Mouse (Mus musculus): ENCODE data around the gene Tpst1. TPM values are rescaled to one million over a fixed set of nuclear protein-coding genes. Genes with fewer than 3 reads are reported as not detected.
"Not testable (repeated sequence)": the region's sequence is repeated elsewhere in the genome, so short reads cannot be mapped to it uniquely, and the experiment has no call there.

The Tpst1 gene
- total RNA-seq (2021): 10 to 100 TPM; 10.7 to 13.7 TPM

- intact Hi-C loops (cut with DNase I): no loop called here
- no peak for DNase-seq (ENCODE audit: low spot score)
Measured at GRCm38 (mm10) chr5:130073026-130073425, at the start of gene Tpst1. Tpst1 (plus strand) TSS chr5:130073326.

GRCm38 (mm10) chr5:130023767-130024539 is 49.2 kb upstream of the Tpst1 start:
- peak; percentile 83 for DNase-seq (ENCODE audit: low spot score)
- intact Hi-C loops (cut with DNase I): loop anchor here (2.0 to 5.0 kb wide), 2 partner anchors 19 to 118 kb away; partner anchors contain the start of gene Kctd7

GRCm38 (mm10) chr5:130027134-130027533 is 46.0 kb upstream of the Tpst1 start:
- no peak for DNase-seq (ENCODE audit: low spot score)
- intact Hi-C loops (cut with DNase I): no loop called here

DNA sequence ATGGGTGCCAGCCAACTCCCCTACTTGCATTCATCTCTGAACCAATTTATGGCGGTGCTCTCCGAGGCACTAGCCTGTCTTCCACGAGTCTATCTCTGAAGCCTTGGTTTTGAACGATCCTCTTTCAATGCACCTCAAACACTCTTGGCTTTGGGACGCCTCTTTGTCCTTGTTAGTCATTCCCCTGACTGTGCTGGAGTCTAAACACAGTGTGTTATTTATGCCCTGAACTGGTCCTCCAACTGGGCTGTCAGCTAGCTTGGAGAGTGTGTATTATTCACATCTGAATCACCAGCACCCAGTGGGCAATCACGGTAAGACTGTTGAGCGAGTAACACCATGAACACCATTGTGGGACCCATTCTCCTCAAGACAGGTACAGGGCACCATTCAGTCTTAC is 45.4 kb upstream of the Tpst1 start:
- intact Hi-C loops (cut with DNase I): no loop called here
- no peak for DNase-seq (ENCODE audit: low spot score)

- intact Hi-C loops (cut with DNase I): no loop called here
- peak; percentile 66 for DNase-seq (ENCODE audit: low spot score)
Measured at GRCm38 (mm10) chr5:130029142-130029897, 43.8 kb upstream of the Tpst1 start, which contains the start of the genes Asl and Crcp. Asl (minus strand) TSS chr5:130029247. Crcp (plus strand) TSS chr5:130029290.

DNA sequence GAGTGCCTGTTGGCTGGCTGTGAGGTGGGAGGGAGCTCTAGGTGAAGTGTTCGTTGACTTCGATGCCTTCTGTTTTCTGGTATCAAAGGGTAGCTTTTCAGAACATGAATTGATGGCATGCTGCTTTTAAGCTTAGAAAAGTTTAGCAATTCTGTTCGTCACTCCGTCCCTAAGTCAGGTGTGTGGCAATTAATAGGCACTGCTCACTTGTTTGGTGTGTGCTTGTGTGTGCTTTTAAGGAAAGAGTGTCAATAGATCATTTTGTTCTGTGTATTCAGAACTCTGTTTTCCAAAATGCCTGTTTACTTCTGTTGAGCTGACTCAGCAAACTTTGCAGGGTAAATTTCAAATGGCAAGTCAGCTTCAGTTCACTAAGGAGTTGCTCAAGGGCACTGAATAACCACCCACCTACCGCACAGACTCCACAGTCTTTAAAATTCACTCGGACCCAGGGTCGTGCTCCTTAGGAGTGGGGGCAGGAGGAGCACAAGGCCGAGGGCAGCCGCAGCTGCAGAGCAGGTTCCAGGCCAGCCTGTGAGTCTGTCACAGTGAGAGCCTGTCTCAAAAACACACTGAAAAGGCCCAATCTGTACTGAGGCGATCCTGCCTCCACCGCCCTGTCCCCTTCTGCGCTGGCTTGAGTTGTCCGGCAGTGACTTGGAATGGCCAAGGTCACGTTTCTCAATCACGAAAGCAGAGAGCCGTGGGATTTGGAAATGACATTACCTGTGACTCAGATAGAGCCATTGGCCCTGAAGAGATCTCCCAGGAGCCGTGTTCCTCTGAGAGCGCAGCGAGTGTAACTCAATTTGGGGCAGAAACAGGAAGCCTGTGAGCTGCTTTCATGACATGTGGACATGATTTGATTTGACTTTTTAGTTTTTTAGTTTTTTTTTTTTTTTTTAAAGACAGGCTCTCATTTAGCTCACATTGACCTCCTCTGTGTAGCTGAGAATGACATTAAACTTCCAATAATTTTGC is 41.4 kb upstream of the Tpst1 start:
- DNase-seq (ENCODE audit: low spot score): no peak
- intact Hi-C loops (cut with DNase I): no loop called here

GRCm38 (mm10) chr5:130033869-130034268 is 39.3 kb upstream of the Tpst1 start:
- intact Hi-C loops (cut with DNase I): no loop called here
- DNase-seq (ENCODE audit: low spot score): no peak

DNA sequence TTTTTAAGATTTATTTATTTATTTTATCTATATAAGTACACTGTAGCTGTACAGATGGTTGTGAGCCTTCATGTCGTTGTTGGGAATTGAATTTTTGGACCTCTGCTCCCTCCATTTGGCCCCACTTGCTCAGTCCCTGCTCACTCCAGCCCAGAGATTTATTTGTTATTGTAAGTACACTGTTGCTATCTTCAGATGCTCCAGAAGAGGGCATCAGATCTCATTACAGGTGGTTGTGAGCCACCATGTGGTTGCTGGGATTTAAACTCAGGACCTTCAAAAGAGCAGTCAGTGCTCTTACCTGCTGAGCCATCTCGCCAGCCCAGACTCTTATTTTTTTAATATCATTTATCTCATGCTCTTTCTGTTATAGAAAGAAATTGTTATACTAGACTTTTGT is 36.8 kb upstream of the Tpst1 start:
- DNase-seq (ENCODE audit: low spot score); intact Hi-C loops (cut with DNase I): not testable (repeated sequence)

GRCm38 (mm10) chr5:130037752-130038455 is 35.2 kb upstream of the Tpst1 start:
- intact Hi-C loops (cut with DNase I): no loop called here
- DNase-seq (ENCODE audit: low spot score): peak; percentile 59

DNA sequence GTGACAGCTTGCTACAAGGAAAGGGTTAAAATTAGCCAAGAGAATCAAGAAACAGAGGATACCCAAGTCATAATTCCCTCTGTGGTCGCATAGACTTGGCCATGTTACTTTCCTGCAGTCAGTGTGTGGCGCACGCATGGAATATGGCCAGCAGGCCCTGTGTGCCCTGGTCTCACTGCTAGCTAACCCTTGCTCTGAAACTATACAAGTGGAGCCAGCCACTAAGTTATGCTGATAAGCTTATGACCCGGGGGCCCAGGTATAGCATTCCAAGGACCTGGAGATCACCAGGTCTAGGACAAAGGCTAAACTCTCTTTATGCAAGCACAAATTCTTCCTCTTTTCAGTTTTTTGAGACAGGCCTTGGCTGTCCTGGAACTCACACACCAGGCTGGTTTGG is 32.3 kb upstream of the Tpst1 start:
- no peak for DNase-seq (ENCODE audit: low spot score)
- intact Hi-C loops (cut with DNase I): no loop called here

DNA sequence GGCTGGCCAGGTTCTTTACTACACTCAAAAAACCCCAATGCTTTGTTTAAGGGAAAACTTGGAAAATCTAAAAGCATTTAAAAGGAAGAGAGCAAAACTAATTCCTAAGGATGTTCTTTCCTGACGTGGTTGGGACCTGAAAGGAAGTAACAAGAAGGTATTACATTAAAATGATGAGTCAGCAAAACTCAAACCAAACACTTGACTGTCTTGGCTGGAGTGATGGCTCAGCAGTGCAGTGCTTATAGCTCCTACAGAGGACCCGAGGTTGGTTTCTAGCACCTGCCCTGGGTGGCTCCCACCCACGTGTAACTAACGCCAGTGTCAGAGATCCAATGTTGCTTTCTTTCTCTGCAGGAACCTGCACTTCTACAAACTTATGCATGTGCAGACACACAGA is 31.9 kb upstream of the Tpst1 start:
- intact Hi-C loops (cut with DNase I): no loop called here
- DNase-seq (ENCODE audit: low spot score): no peak

GRCm38 (mm10) chr5:130043741-130044140 is 29.4 kb upstream of the Tpst1 start:
- intact Hi-C loops (cut with DNase I): no loop called here
- DNase-seq (ENCODE audit: low spot score): no peak

GRCm38 (mm10) chr5:130044201-130044695 is 28.9 kb upstream of the Tpst1 start:
- peak; percentile 56 for DNase-seq (ENCODE audit: low spot score)
- intact Hi-C loops (cut with DNase I): no loop called here

GRCm38 (mm10) chr5:130046100-130046499 is 27.0 kb upstream of the Tpst1 start:
- no peak for DNase-seq (ENCODE audit: low spot score)
- intact Hi-C loops (cut with DNase I): no loop called here

DNA sequence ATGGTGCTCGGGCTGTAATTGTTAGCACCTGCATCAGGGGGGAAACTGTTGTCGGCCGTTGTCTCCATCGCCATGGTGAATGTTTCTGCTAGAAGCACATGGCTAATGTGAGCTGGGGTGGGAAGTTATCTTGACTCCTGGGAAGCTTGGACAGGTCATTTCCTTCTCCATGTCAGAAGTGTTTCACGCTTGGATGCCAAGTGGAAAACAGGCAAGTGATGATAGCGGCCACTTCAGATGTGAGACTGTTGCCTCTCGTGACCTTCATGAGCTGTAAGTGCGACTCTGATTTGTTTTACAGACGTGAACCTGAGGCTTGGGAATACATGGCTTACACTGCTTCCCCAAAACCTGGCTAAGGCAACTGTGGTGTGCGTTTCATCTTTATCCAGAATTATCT is 26.5 kb upstream of the Tpst1 start:
- no peak for DNase-seq (ENCODE audit: low spot score)
- intact Hi-C loops (cut with DNase I): no loop called here

GRCm38 (mm10) chr5:130047013-130047412 is 26.1 kb upstream of the Tpst1 start:
- DNase-seq (ENCODE audit: low spot score): no peak
- intact Hi-C loops (cut with DNase I): no loop called here

DNA sequence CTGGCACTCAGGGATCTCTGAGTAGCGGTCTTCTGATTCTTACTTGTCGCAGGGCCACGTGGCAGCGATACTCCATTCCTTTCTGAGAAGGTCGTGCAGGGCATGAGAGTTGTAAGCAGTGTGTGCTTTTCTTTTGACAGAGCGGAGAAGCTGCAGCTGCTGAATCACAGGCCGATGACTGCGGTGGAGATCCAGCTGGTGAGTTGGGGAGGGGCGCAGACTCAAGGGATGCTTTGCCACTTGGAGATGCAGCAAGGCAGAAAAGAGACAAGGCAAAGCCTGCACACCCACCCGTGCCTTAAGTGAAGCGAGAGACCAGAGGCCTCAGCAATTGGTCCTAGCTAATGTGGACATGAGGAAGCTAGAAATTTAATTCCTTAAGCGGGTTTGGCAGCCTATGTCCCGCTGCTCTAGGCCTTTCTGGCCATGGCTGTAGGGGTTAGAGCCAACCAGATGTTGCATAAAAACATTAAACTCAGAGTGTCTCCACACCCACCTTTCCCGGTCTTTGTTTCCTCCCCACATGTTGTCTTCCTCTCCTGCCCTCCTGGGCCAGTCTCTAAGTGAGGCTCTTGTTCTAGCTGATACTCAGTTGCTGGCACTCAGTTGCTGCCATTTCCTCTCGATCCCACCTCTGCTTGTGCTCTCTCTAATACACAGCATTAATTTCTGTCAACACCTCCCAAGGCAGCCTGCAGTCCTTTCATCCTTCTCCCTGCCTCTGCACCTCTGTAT is 24.2 kb upstream of the Tpst1 start:
- intact Hi-C loops (cut with DNase I): loop anchor here (2.0 kb wide), 1 partner anchor 14 kb away; no protein-coding TSS in a partner anchor
- peak; percentile 50 for DNase-seq (ENCODE audit: low spot score)

DNA sequence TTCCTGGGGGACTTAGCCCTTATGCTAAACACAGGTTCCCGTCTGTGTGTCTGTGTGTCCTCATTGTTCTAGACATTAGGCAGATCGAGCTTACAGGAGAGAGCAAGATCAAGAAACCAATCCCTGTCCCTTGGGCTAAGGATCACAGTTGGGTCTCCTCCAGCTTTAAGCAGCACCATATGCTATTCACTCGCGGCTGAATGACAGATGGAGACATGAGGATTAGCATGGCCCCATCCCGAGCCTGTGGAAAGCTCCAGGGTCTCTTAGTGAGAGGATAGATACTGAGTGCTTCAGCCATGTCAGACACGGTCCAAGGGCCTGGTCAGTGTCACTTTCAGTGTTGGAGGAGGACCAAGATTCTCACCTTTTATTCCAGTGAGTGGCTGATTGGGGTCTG is 22.7 kb upstream of the Tpst1 start:
- DNase-seq (ENCODE audit: low spot score): no peak
- intact Hi-C loops (cut with DNase I): no loop called here
